Mouse (Mus musculus) E14TG2a.4 (cell line): ENCODE results near the gene Pkp4.
"Not testable (repeated sequence)": the region's sequence is repeated elsewhere in the genome, so short reads cannot be mapped to it uniquely, and the experiment has no call there.

ENCODE experiments used
- H3K27me3 ChIP-seq: 2 replicates; pipeline ENCODE4 v1.6.1; 2014; ENCODE audit warnings: low read length, control low read depth; ENCODE audit not compliant: insufficient read depth
- H3K36me3 ChIP-seq: 2 replicates; pipeline ENCODE4 v1.6.1; 2014; ENCODE audit warnings: low read length, control low read depth; ENCODE audit not compliant: insufficient read depth
- H3K4me1 ChIP-seq: replicated peaks from 2 replicates; pipeline ENCODE4 v1.6.1; 2014; ENCODE audit warnings: low read depth, low read length, control low read depth
- H3K4me3 ChIP-seq: replicated peaks from 2 replicates; pipeline ENCODE4 v1.5.1; 2014; ENCODE audit warnings: mild to moderate bottlenecking, low read length
- H3K9me3 ChIP-seq: 2 replicates; pipeline ENCODE4 v1.6.1; 2014; ENCODE audit warnings: low read length, control low read depth
- CTCF ChIP-seq: conservative IDR thresholded peaks from 2 replicates; pipeline ENCODE4 v1.5.1; 2014; ENCODE audit warnings: low read length
- NANOG ChIP-seq: IDR thresholded peaks from 2 replicates; pipeline ENCODE4 v1.6.1; 2014; ENCODE audit warnings: borderline replicate concordance, low read length, mixed read lengths
- POU5F1 ChIP-seq: IDR thresholded peaks from 2 replicates; pipeline ENCODE4 v1.6.1; 2014; ENCODE audit warnings: low read length, borderline replicate concordance

Gene Pkp4

GRCm38 (mm10) chr2:59359760-59360342, 199.2 kb downstream of the Pkp4 start:
- H3K36me3 ChIP-seq, result peaks cover 18% of the 10 kb centered on the region
- peaks cover 2% of the 10 kb centered on the region; the same call in 1 of the 2 replicates for H3K9me3 ChIP-seq
- no peaks in the 10 kb centered on the region for H3K4me1 ChIP-seq
- no peak overlapping the region for H3K4me3 ChIP-seq
- TF ChIP-seq POU5F1, result no peak
- no peak for TF ChIP-seq CTCF
- no peak for TF ChIP-seq NANOG
- H3K27me3 ChIP-seq, result no peaks in the 10 kb centered on the region

- peaks cover 8% of the 10 kb centered on the region; the same call in 1 of the 2 replicates for H3K9me3 ChIP-seq
- H3K27me3 ChIP-seq, result no peaks in the 10 kb centered on the region
- TF ChIP-seq CTCF (no peak), POU5F1 (no peak), NANOG (no peak)
- no peaks in the 10 kb centered on the region for H3K4me1 ChIP-seq
- H3K36me3 ChIP-seq, result peaks cover 3% of the 10 kb centered on the region
- H3K4me3 ChIP-seq, result no peak overlapping the region
These were observed 200.7 kb downstream of the Pkp4 start for GRCm38 (mm10) chr2:59361350-59361780.

GRCm38 (mm10) chr2:59364156-59364842, 203.6 kb downstream of the Pkp4 start:
- TF ChIP-seq NANOG (no peak), POU5F1 (no peak), CTCF (no peak)
- Histone ChIP-seq H3K4me3 (no peak overlapping the region), H3K4me1 (no peaks in the 10 kb centered on the region), H3K36me3 (peaks cover 3% of the 10 kb centered on the region; the same call in 1 of the 2 replicates), H3K27me3 (no peaks in the 10 kb centered on the region), H3K9me3 (peaks cover 8% of the 10 kb centered on the region; the same call in 1 of the 2 replicates)

- Histone ChIP-seq H3K27me3 (no peaks in the 10 kb centered on the region), H3K9me3 (peaks cover 15% of the 10 kb centered on the region; the same call in 1 of the 2 replicates), H3K4me3 (no peak overlapping the region), H3K36me3 (peaks cover 12% of the 10 kb centered on the region; the same call in 1 of the 2 replicates), H3K4me1 (no peaks in the 10 kb centered on the region)
- no peak for TF ChIP-seq CTCF
- TF ChIP-seq POU5F1, result no peak
- no peak for TF ChIP-seq NANOG
These were observed 206.5 kb downstream of the Pkp4 start for GRCm38 (mm10) chr2:59367191-59367590.

GRCm38 (mm10) chr2:59373113-59373512, 212.5 kb downstream of the Pkp4 start:
- TF ChIP-seq NANOG (no peak), POU5F1 (no peak), CTCF (no peak)
- peaks cover 12% of the 10 kb centered on the region; the same call in 1 of the 2 replicates for H3K36me3 ChIP-seq
- peaks cover 8% of the 10 kb centered on the region; the same call in 1 of the 2 replicates for H3K4me1 ChIP-seq
- H3K9me3 ChIP-seq, result peaks cover 8% of the 10 kb centered on the region; the same call in 1 of the 2 replicates
- H3K4me3 ChIP-seq, result no peak overlapping the region
- H3K27me3 ChIP-seq, result no peaks in the 10 kb centered on the region

GRCm38 (mm10) chr2:59378096-59378495, 217.4 kb downstream of the Pkp4 start:
- Histone ChIP-seq H3K36me3 (no peaks in the 10 kb centered on the region), H3K4me1 (peaks cover 22% of the 10 kb centered on the region), H3K4me3 (0 out of 2 replicates have a peak overlapping the region, but pooled peaks have one; percentile 39), H3K9me3 (peaks cover 12% of the 10 kb centered on the region), H3K27me3 (no peaks in the 10 kb centered on the region)
- TF ChIP-seq CTCF (no peak), NANOG (no peak), POU5F1 (no peak)

GRCm38 (mm10) chr2:59378861-59379260, 218.2 kb downstream of the Pkp4 start:
- peaks cover 12% of the 10 kb centered on the region for H3K9me3 ChIP-seq

GRCm38 (mm10) chr2:59383231-59383630, 222.6 kb downstream of the Pkp4 start:
- TF ChIP-seq NANOG (no peak), CTCF (no peak), POU5F1 (no peak)
- Histone ChIP-seq H3K27me3 (no peaks in the 10 kb centered on the region), H3K9me3 (peaks cover 38% of the 10 kb centered on the region), H3K36me3 (peaks cover 5% of the 10 kb centered on the region; the same call in 1 of the 2 replicates), H3K4me1 (peaks cover 46% of the 10 kb centered on the region), H3K4me3 (peak overlapping the region; percentile 49)

More at GRCm38 (mm10) chr2:59378861-59379260, 218.2 kb downstream of the Pkp4 start:
- not testable (repeated sequence) for H3K27me3 ChIP-seq, H3K36me3 ChIP-seq
- peak overlapping the region; percentile 39; the same call in 1 of the 2 replicates for H3K4me3 ChIP-seq
- H3K4me1 ChIP-seq, result peaks cover 30% of the 10 kb centered on the region
